Mouse (Mus musculus) neural tube, embryonic 13.5 days (tissue): ENCODE results near the gene Ascc1. TPM values are rescaled to one million over a fixed set of nuclear protein-coding genes. Genes with fewer than 3 reads are reported as not detected.

Experiments used
- ATAC-seq: fragments of 200-750 bp; cut with Nextera tagmentation; 2 replicates; pipeline ENCODE4 v1.8.0; 2017; ENCODE audit warnings: low read depth, mild to moderate bottlenecking, moderate TSS enrichment, moderate library complexity
- H3K27ac ChIP-seq: fragments of 300-500 bp; sonication (generic); replicated peaks from 2 replicates; pipeline ENCODE4 v1.5.1; 2015; ENCODE audit warnings: moderate library complexity, mild to moderate bottlenecking, inconsistent platforms
- H3K27me3 ChIP-seq: fragments of 300-500 bp; sonication (generic); 2 replicates; pipeline ENCODE4 v1.6.1; 2015; ENCODE audit warnings: mild to moderate bottlenecking, inconsistent platforms
- H3K36me3 ChIP-seq: fragments of 300-500 bp; sonication (generic); 2 replicates; pipeline ENCODE4 v1.6.1; 2015; ENCODE audit warnings: mild to moderate bottlenecking, inconsistent platforms
- H3K4me1 ChIP-seq: fragments of 300-500 bp; sonication (generic); replicated peaks from 2 replicates; pipeline ENCODE4 v1.6.1; 2015; ENCODE audit warnings: inconsistent platforms
- H3K4me2 ChIP-seq: fragments of 300-500 bp; sonication (generic); 2 replicates; pipeline ENCODE4 v1.6.1; 2015; ENCODE audit warnings: inconsistent platforms, mild to moderate bottlenecking, moderate library complexity
- H3K4me3 ChIP-seq: fragments of 300-500 bp; sonication (generic); 2 replicates; pipeline ENCODE4 v1.5.1; 2015; ENCODE audit warnings: mild to moderate bottlenecking, inconsistent platforms
- H3K9ac ChIP-seq: fragments of 300-500 bp; sonication (generic); 2 replicates; pipeline ENCODE4 v1.6.1; 2015; ENCODE audit warnings: moderate library complexity, mild to moderate bottlenecking, inconsistent platforms
- H3K9me3 ChIP-seq: fragments of 300-500 bp; sonication (generic); 2 replicates; pipeline ENCODE4 v1.6.1; 2016; ENCODE audit warnings: inconsistent platforms
- WGBS: fragments of 180-500 bp; shearing (Covaris S2); methylation state at CpG from one replicate; pipeline ENCODE4 v1.1.7; 2015; 5-methylcytosine and 5-hydroxymethylcytosine counted together
- polyA plus RNA-seq: library from polyadenylated mRNA; unstranded; fragments of >200 nt; fragmentation: Nextera tagmentation; extraction: Ambion mirVana; gene quantifications from 2 replicates; pipeline ENCODE4 v1.2.1, GENCODE M21; 2015

Ascc1 gene
- 41.7 and 44.5 TPM in 2 replicates for polyA plus RNA-seq

- no peaks in the 10 kb centered on the region for H3K27me3 ChIP-seq
- peak within 1 kb of the TSS; percentile 81 for H3K4me2 ChIP-seq
- H3K36me3 ChIP-seq: peaks cover 3% of the 10 kb centered on the region
- H3K4me1 ChIP-seq: peaks cover 23% of the 10 kb centered on the region
- peak within 1 kb of the TSS; percentile 75 for H3K9ac ChIP-seq
- H3K9me3 ChIP-seq: no peaks in the 10 kb centered on the region
- H3K27ac ChIP-seq: peak within 1 kb of the TSS; percentile 98
- under 1% methylated on average over 51 of the region's 51 CpGs for WGBS
- ATAC-seq: peak; percentile 96
- H3K4me3 ChIP-seq: peak within 1 kb of the TSS; percentile 70
Observed at GRCm38 (mm10) chr10:60002673-60003212, at the start of gene Ascc1, which contains the start of gene Anapc16. TSS of gene Ascc1 (plus strand) at chr10:60002805. TSS of gene Anapc16 (minus strand) at chr10:60003135.

- Histone ChIP-seq H3K4me2 (no peak overlapping the region), H3K9me3 (no peaks in the 10 kb centered on the region), H3K36me3 (no peaks in the 10 kb centered on the region), H3K4me1 (peaks cover 59% of the 10 kb centered on the region), H3K4me3 (no peak overlapping the region), H3K27me3 (no peaks in the 10 kb centered on the region), H3K27ac (peak overlapping the region; percentile 98), H3K9ac (no peak overlapping the region)
- no peak for ATAC-seq
- WGBS: 31% methylated on average over 7 of the region's 7 CpGs
Observed at GRCm38 (mm10) chr10:59953564-59954039, 49.0 kb upstream of the Ascc1 start.

- 54% methylated on average over 5 of the region's 5 CpGs for whole genome bisulfite sequencing
- no peak for ATAC-seq
- H3K4me1 ChIP-seq: peaks cover 43% of the 10 kb centered on the region
- peak overlapping the region; percentile 87 for H3K27ac ChIP-seq
- H3K4me2 ChIP-seq: peak overlapping the region; percentile 53; the same call in 1 of the 2 replicates
- no peak overlapping the region for H3K4me3 ChIP-seq
- H3K36me3 ChIP-seq: no peaks in the 10 kb centered on the region
- no peaks in the 10 kb centered on the region for H3K27me3 ChIP-seq
- no peak overlapping the region for H3K9ac ChIP-seq
- H3K9me3 ChIP-seq: no peaks in the 10 kb centered on the region
Observed at GRCm38 (mm10) chr10:59956681-59957080, 45.9 kb upstream of the Ascc1 start.

- 7% methylated on average over 25 of the region's 25 CpGs for WGBS
- Histone ChIP-seq H3K36me3 (no peaks in the 10 kb centered on the region), H3K27me3 (no peaks in the 10 kb centered on the region), H3K9ac (peak overlapping the region; percentile 65), H3K4me2 (peak overlapping the region; percentile 53), H3K4me1 (peaks cover 41% of the 10 kb centered on the region), H3K27ac (peak overlapping the region; percentile 87), H3K9me3 (no peaks in the 10 kb centered on the region), H3K4me3 (peak overlapping the region; percentile 27)
- ATAC-seq: peak; percentile 32
Observed at GRCm38 (mm10) chr10:59957171-59958149, 45.1 kb upstream of the Ascc1 start.

- WGBS: 23% methylated on average over 5 of the region's 5 CpGs
- H3K4me2 ChIP-seq: peak overlapping the region; percentile 53
- no peaks in the 10 kb centered on the region for H3K27me3 ChIP-seq
- no peaks in the 10 kb centered on the region for H3K9me3 ChIP-seq
- H3K4me1 ChIP-seq: peaks cover 32% of the 10 kb centered on the region
- H3K4me3 ChIP-seq: peak overlapping the region; percentile 0; the same call in 1 of the 2 replicates
- peak overlapping the region; percentile 65 for H3K9ac ChIP-seq
- H3K27ac ChIP-seq: peak overlapping the region; percentile 87
- H3K36me3 ChIP-seq: no peaks in the 10 kb centered on the region
- peak; percentile 54 for ATAC-seq
Observed at GRCm38 (mm10) chr10:59958458-59958857, 44.1 kb upstream of the Ascc1 start.

GRCm38 (mm10) chr10:59959517-59959916 is 43.1 kb upstream of the Ascc1 start:
- Histone ChIP-seq H3K9ac (no peak overlapping the region), H3K36me3 (no peaks in the 10 kb centered on the region), H3K4me2 (no peak overlapping the region), H3K27me3 (no peaks in the 10 kb centered on the region), H3K4me3 (no peak overlapping the region), H3K4me1 (peaks cover 36% of the 10 kb centered on the region), H3K27ac (no peak overlapping the region; the same call in 1 of the 2 replicates), H3K9me3 (no peaks in the 10 kb centered on the region)
- no peak for ATAC-seq
- 77% methylated on average over 11 of the region's 12 CpGs for WGBS

GRCm38 (mm10) chr10:59963609-59964008 is 39.0 kb upstream of the Ascc1 start:
- Histone ChIP-seq H3K4me2 (no peak overlapping the region), H3K4me1 (peaks cover 30% of the 10 kb centered on the region), H3K9ac (no peak overlapping the region), H3K27ac (peak overlapping the region; percentile 75), H3K4me3 (no peak overlapping the region), H3K9me3 (no peaks in the 10 kb centered on the region), H3K36me3 (no peaks in the 10 kb centered on the region), H3K27me3 (no peaks in the 10 kb centered on the region)
- 62% methylated on average over 2 of the region's 2 CpGs for WGBS
- ATAC-seq: no peak

- no peaks in the 10 kb centered on the region for H3K27me3 ChIP-seq
- H3K4me3 ChIP-seq: peak overlapping the region; percentile 10
- peak overlapping the region; percentile 50 for H3K4me2 ChIP-seq
- no peaks in the 10 kb centered on the region for H3K36me3 ChIP-seq
- peaks cover 27% of the 10 kb centered on the region for H3K4me1 ChIP-seq
- peak; percentile 69 for ATAC-seq
- H3K27ac ChIP-seq: peak overlapping the region; percentile 75
- H3K9me3 ChIP-seq: no peaks in the 10 kb centered on the region
- WGBS: 4% methylated on average over 21 of the region's 23 CpGs
- H3K9ac ChIP-seq: peak overlapping the region; percentile 58
Observed at GRCm38 (mm10) chr10:59964504-59965361, 37.9 kb upstream of the Ascc1 start.

- Histone ChIP-seq H3K27ac (peak overlapping the region; percentile 75), H3K36me3 (no peaks in the 10 kb centered on the region), H3K9ac (peak overlapping the region; percentile 58), H3K4me3 (no peak overlapping the region), H3K27me3 (no peaks in the 10 kb centered on the region), H3K4me1 (peaks cover 32% of the 10 kb centered on the region), H3K9me3 (no peaks in the 10 kb centered on the region), H3K4me2 (peak overlapping the region; percentile 50; the same call in 1 of the 2 replicates)
- WGBS: 26% methylated on average over 9 of the region's 9 CpGs
- ATAC-seq: peak; percentile 13; the same call in 1 of the 2 replicates
Observed at GRCm38 (mm10) chr10:59965362-59965695, 37.3 kb upstream of the Ascc1 start.

GRCm38 (mm10) chr10:59965788-59966187 is 36.8 kb upstream of the Ascc1 start:
- no peak overlapping the region for H3K4me2 ChIP-seq
- no peak overlapping the region for H3K4me3 ChIP-seq
- ATAC-seq: no peak
- WGBS: 55% methylated on average over 8 of the region's 8 CpGs
- H3K27ac ChIP-seq: peak overlapping the region; percentile 75; the same call in 1 of the 2 replicates
- no peak overlapping the region for H3K9ac ChIP-seq
- no peaks in the 10 kb centered on the region for H3K36me3 ChIP-seq
- no peaks in the 10 kb centered on the region for H3K27me3 ChIP-seq
- H3K9me3 ChIP-seq: no peaks in the 10 kb centered on the region
- H3K4me1 ChIP-seq: peaks cover 37% of the 10 kb centered on the region

GRCm38 (mm10) chr10:59966743-59967142 is 35.9 kb upstream of the Ascc1 start:
- H3K4me1 ChIP-seq: peaks cover 41% of the 10 kb centered on the region
- no peak for ATAC-seq
- no peaks in the 10 kb centered on the region for H3K36me3 ChIP-seq
- WGBS: 90% methylated on average over 6 of the region's 6 CpGs
- no peaks in the 10 kb centered on the region for H3K9me3 ChIP-seq
- 0 out of 2 replicates have a peak overlapping the region, but pooled peaks have one; percentile 75 for H3K27ac ChIP-seq
- no peaks in the 10 kb centered on the region for H3K27me3 ChIP-seq
- no peak overlapping the region for H3K4me3 ChIP-seq
- H3K9ac ChIP-seq: no peak overlapping the region
- H3K4me2 ChIP-seq: no peak overlapping the region
